Mouse (Mus musculus): Measurements from ENCODE around the gene Trim66. TPM values are rescaled to one million over a fixed set of nuclear protein-coding genes. Genes with fewer than 3 reads are reported as not detected.

The Trim66 gene
- polyA plus RNA-seq (2012; fragmentation: generic; extraction: Trizol), result 0.57 TPM
- long read RNA-seq, experiment 1, result 0 reads
- long read RNA-seq, experiment 2, partial matches to known transcripts, result 8 of 10 reads
- long read RNA-seq, experiment 2, other reads (novel, unspliced or antisense), result 2 of 10 reads

GRCm38 (mm10) chr7:109508034-109508433, at the start of gene Trim66:
Gene Trim66 (minus strand): TSS chr7:109508134.
- TF ChIP-seq MYOD1 (IDR thresholded peaks at IDR 0.05; ENCODE audit: control insufficient read depth, insufficient read length, low read depth) (no peak), CTCF (IDR thresholded peaks at IDR 0.05; ENCODE audit: control insufficient read depth, insufficient read depth, insufficient read length) (no peak), USF1 (IDR thresholded peaks at IDR 0.05; ENCODE audit: low read depth) (no peak), CEBPB (IDR thresholded peaks at IDR 0.05; ENCODE audit: low read depth) (no peak), MYOG (IDR thresholded peaks at IDR 0.05; ENCODE audit: control insufficient read depth, extremely low read depth, insufficient read length) (no peak), MAX (IDR thresholded peaks at IDR 0.05) (no peak), FOSL1 (IDR thresholded peaks at IDR 0.05; ENCODE audit: insufficient read depth, low read length, poor library complexity, severe bottlenecking) (no peak)
- no peaks in the 10 kb centered on the region for H3K79me3 ChIP-seq (ENCODE audit: low read depth)
- H3K79me2 ChIP-seq (ENCODE audit: control insufficient read depth, insufficient read depth), result no peaks in the 10 kb centered on the region
- H3K27me3 ChIP-seq (ENCODE audit: control insufficient read depth, insufficient read depth, insufficient read length), result no peaks in the 10 kb centered on the region
- H3K4me3 ChIP-seq (ENCODE audit: insufficient read depth, poor library complexity, severe bottlenecking), result no peak within 1 kb of the TSS
- no peak within 1 kb of the TSS for H3ac ChIP-seq (ENCODE audit: control insufficient read depth, insufficient read length, low read depth)
- no peaks in the 10 kb centered on the region for H3K36me3 ChIP-seq (ENCODE audit: control insufficient read depth, insufficient read depth)

- no peak overlapping the region for H3K4me3 ChIP-seq (ENCODE audit: insufficient read depth, poor library complexity, severe bottlenecking)
- TF ChIP-seq FOSL1 (IDR thresholded peaks at IDR 0.05; ENCODE audit: insufficient read depth, low read length, poor library complexity, severe bottlenecking) (peak; percentile 92), MYOG (IDR thresholded peaks at IDR 0.05; ENCODE audit: control insufficient read depth, extremely low read depth, insufficient read length) (no peak), MAX (IDR thresholded peaks at IDR 0.05) (peak; percentile 35), CEBPB (IDR thresholded peaks at IDR 0.05; ENCODE audit: low read depth) (no peak), USF1 (IDR thresholded peaks at IDR 0.05; ENCODE audit: low read depth) (no peak)
- H3K79me2 ChIP-seq (ENCODE audit: control insufficient read depth, insufficient read depth), result no peaks in the 10 kb centered on the region
- H3K79me3 ChIP-seq (ENCODE audit: low read depth), result no peaks in the 10 kb centered on the region
- no peak overlapping the region for H3ac ChIP-seq (ENCODE audit: control insufficient read depth, insufficient read length, low read depth)
- H3K36me3 ChIP-seq (ENCODE audit: control insufficient read depth, insufficient read depth), result peaks cover 42% of the 10 kb centered on the region
- no peaks in the 10 kb centered on the region for H3K27me3 ChIP-seq (ENCODE audit: control insufficient read depth, insufficient read depth, insufficient read length)
Measured at GRCm38 (mm10) chr7:109546726-109547125, 38.8 kb upstream of the Trim66 start.

GRCm38 (mm10) chr7:109546186-109546585, 38.3 kb upstream of the Trim66 start:
- Histone ChIP-seq H3K27me3 (ENCODE audit: control insufficient read depth, insufficient read depth, insufficient read length) (no peaks in the 10 kb centered on the region), H3K79me2 (ENCODE audit: control insufficient read depth, insufficient read depth) (no peaks in the 10 kb centered on the region), H3K79me3 (ENCODE audit: low read depth) (no peaks in the 10 kb centered on the region), H3K4me3 (ENCODE audit: insufficient read depth, poor library complexity, severe bottlenecking) (no peak overlapping the region), H3ac (ENCODE audit: control insufficient read depth, insufficient read length, low read depth) (no peak overlapping the region), H3K36me3 (ENCODE audit: control insufficient read depth, insufficient read depth) (peaks cover 45% of the 10 kb centered on the region)
- TF ChIP-seq CEBPB (IDR thresholded peaks at IDR 0.05; ENCODE audit: low read depth) (peak; percentile 85), FOSL1 (IDR thresholded peaks at IDR 0.05; ENCODE audit: insufficient read depth, low read length, poor library complexity, severe bottlenecking) (no peak)

GRCm38 (mm10) chr7:109545255-109545993, 37.5 kb upstream of the Trim66 start:
- H3ac ChIP-seq (ENCODE audit: control insufficient read depth, insufficient read length, low read depth), result peak overlapping the region; percentile 39
- TF ChIP-seq CTCF (IDR thresholded peaks at IDR 0.05; ENCODE audit: control insufficient read depth, insufficient read depth, insufficient read length) (no peak), CEBPB (IDR thresholded peaks at IDR 0.05; ENCODE audit: low read depth) (peak; percentile 75), MYOG (IDR thresholded peaks at IDR 0.05; ENCODE audit: control insufficient read depth, extremely low read depth, insufficient read length) (no peak)
- H3K27me3 ChIP-seq (ENCODE audit: control insufficient read depth, insufficient read depth, insufficient read length), result no peaks in the 10 kb centered on the region
- H3K79me3 ChIP-seq (ENCODE audit: low read depth), result no peaks in the 10 kb centered on the region
- no peaks in the 10 kb centered on the region for H3K79me2 ChIP-seq (ENCODE audit: control insufficient read depth, insufficient read depth)
- H3K4me3 ChIP-seq (ENCODE audit: insufficient read depth, poor library complexity, severe bottlenecking), result no peak overlapping the region
- peaks cover 51% of the 10 kb centered on the region for H3K36me3 ChIP-seq (ENCODE audit: control insufficient read depth, insufficient read depth)

GRCm38 (mm10) chr7:109544792-109545191, 36.9 kb upstream of the Trim66 start:
- H3K4me3 ChIP-seq (ENCODE audit: insufficient read depth, poor library complexity, severe bottlenecking), result no peak overlapping the region
- H3K27me3 ChIP-seq (ENCODE audit: control insufficient read depth, insufficient read depth, insufficient read length), result no peaks in the 10 kb centered on the region
- H3K79me2 ChIP-seq (ENCODE audit: control insufficient read depth, insufficient read depth), result no peaks in the 10 kb centered on the region
- no peak overlapping the region for H3ac ChIP-seq (ENCODE audit: control insufficient read depth, insufficient read length, low read depth)
- peaks cover 49% of the 10 kb centered on the region for H3K36me3 ChIP-seq (ENCODE audit: control insufficient read depth, insufficient read depth)
- H3K79me3 ChIP-seq (ENCODE audit: low read depth), result no peaks in the 10 kb centered on the region
- no peak for TF ChIP-seq CTCF (IDR thresholded peaks at IDR 0.05; ENCODE audit: control insufficient read depth, insufficient read depth, insufficient read length)

GRCm38 (mm10) chr7:109542364-109542628, 34.4 kb upstream of the Trim66 start:
- H3ac ChIP-seq (ENCODE audit: control insufficient read depth, insufficient read length, low read depth), result no peak overlapping the region
- no peaks in the 10 kb centered on the region for H3K79me3 ChIP-seq (ENCODE audit: low read depth)
- no peaks in the 10 kb centered on the region for H3K27me3 ChIP-seq (ENCODE audit: control insufficient read depth, insufficient read depth, insufficient read length)
- TF ChIP-seq MYOD1 (IDR thresholded peaks at IDR 0.05; ENCODE audit: control insufficient read depth, insufficient read length, low read depth), result no peak
- TF ChIP-seq FOSL1 (IDR thresholded peaks at IDR 0.05; ENCODE audit: insufficient read depth, low read length, poor library complexity, severe bottlenecking), result no peak
- TF ChIP-seq USF1 (IDR thresholded peaks at IDR 0.05; ENCODE audit: low read depth), result no peak
- H3K4me3 ChIP-seq (ENCODE audit: insufficient read depth, poor library complexity, severe bottlenecking), result no peak overlapping the region
- H3K36me3 ChIP-seq (ENCODE audit: control insufficient read depth, insufficient read depth), result peaks cover 64% of the 10 kb centered on the region
- H3K79me2 ChIP-seq (ENCODE audit: control insufficient read depth, insufficient read depth), result no peaks in the 10 kb centered on the region

All from C2C12 (cell line).